Mouse (Mus musculus) lung, adult 2 months (tissue): ENCODE measurements around the gene Tmppe.

Experiments used
- CTCF ChIP-seq: fragments of 200-500 bp; IDR thresholded peaks from 2 replicates; pipeline ENCODE4 v1.5.1; 2011; ENCODE audit warnings: mild to moderate bottlenecking, low read length, control low read depth; ENCODE audit not compliant: insufficient read depth
- POLR2A ChIP-seq: fragments of 200-500 bp; IDR thresholded peaks from 2 replicates; pipeline ENCODE4 v1.6.1; 2011; ENCODE audit warnings: low read depth, mild to moderate bottlenecking, control low read depth, low read length, borderline replicate concordance; ENCODE audit errors: extremely low read depth

DNA sequence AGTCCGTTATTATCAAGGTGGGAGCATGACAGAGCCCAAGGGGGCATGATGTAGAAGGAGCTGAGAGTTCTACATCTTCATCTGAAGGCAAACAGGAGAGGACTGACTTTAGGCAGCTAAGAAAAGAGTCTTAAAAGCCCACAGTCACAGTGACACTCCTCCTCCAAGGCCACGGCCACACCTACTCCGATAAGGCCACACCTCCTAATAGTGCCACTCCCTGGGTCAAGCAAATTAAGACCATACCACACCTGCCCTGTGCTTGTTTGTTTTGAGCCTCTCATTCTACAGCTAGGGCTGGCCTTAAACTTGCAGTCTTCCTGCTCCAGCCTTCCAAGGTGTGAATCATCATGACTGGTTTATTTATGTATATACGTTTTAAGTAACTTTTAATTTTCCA is 5.6 kb upstream of the Tmppe start:
- TF ChIP-seq POLR2A (no peak), CTCF (no peak)
